Mouse (Mus musculus): ENCODE results near the gene Cyp4f39.

- TF ChIP-seq MAX (IDR thresholded peaks at IDR 0.05; ENCODE audit: low read depth) = no peak
- no peak for TF ChIP-seq MYOG (IDR thresholded peaks at IDR 0.05; ENCODE audit: control insufficient read depth in 1 of 3, insufficient read depth in 1 of 3, insufficient read length in 2 of 3, low read depth in 2 of 3)
Observed at GRCm38 (mm10) chr17:32501051-32501450, 48.5 kb downstream of the Cyp4f39 start.
